Mouse (Mus musculus): ENCODE results near the gene Zfp809.

Gene Zfp809

DNA sequence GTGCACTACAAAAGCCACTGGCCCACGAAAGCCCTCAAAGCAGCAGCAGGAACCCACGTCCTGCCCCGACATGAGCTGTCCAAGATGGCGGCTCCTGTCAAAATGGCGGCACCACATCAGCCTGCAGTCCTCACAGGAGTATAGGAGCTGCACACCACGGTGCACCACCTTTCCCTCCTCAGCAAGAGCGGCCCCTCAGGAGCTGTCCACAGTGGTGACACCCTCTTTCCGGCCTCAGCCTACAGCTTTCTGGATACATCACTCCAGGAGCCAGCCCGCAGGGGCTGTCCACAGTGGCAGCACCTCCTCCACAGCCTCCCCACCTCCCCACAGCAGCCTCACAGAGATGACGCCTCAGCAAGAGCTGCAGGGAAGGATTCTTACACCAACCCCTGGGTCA is 37.1 kb downstream of the Zfp809 start:
- DNase-seq (ENCODE audit: low spot score in 2 of 2) = no peak

- no peak for DNase-seq (ENCODE audit: low spot score in 2 of 2)
Measured at GRCm38 (mm10) chr9:22268886-22269285, 43.4 kb downstream of the Zfp809 start.

DNA sequence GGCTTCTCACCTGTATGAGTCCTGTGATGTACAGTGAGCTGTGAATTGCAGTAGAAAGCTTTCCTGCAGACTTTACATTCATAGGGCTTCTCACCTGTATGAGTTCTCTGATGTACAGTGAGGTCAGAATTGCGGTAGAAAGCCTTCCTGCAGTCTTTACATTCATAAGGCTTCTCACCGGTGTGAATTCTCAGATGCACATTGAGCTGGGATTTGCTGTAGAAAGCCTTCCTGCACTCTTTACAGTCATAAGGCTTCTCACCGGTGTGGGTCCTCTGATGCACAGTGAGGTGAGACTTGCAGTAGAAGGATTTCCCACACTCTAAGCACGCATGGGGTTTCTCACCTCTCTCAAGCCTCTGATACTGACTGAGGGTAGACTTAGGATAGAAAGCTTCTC is 53.2 kb downstream of the Zfp809 start:
- no peak for DNase-seq (ENCODE audit: low spot score in 2 of 2)

Measured in spleen, postnatal 10 days (tissue).